Mouse (Mus musculus) heart, embryonic 16.5 days (tissue): Measurements from ENCODE around the gene Stx12. TPM values are rescaled to one million over a fixed set of nuclear protein-coding genes. Genes with fewer than 3 reads are reported as not detected.

ENCODE experiments used
- ATAC-seq: fragments of 200-750 bp; cut with Nextera tagmentation; replicated peaks from 2 replicates; pipeline ENCODE4 v1.8.0; 2017; ENCODE audit warnings: moderate number of reproducible peaks; ENCODE audit not compliant: insufficient read depth, low FRiP score; ENCODE audit errors: extremely low read depth
- H3K27ac ChIP-seq: fragments of 300-500 bp; sonication (generic); 2 replicates; pipeline ENCODE4 v1.5.1; 2014; ENCODE audit warnings: mild to moderate bottlenecking, low read length, control low read depth, moderate library complexity
- H3K27me3 ChIP-seq: fragments of 300-500 bp; sonication (generic); 2 replicates; pipeline ENCODE4 v1.6.1; 2014; ENCODE audit warnings: low read length, mixed read lengths; ENCODE audit not compliant: control insufficient read depth, insufficient read depth
- H3K36me3 ChIP-seq: fragments of 300-500 bp; sonication (generic); 2 replicates; pipeline ENCODE4 v1.6.1; 2014; ENCODE audit not compliant: control insufficient read depth, insufficient read depth
- H3K4me1 ChIP-seq: fragments of 300-500 bp; sonication (generic); 2 replicates; pipeline ENCODE4 v1.6.1; 2014; ENCODE audit warnings: low read length, mixed read lengths; ENCODE audit not compliant: control insufficient read depth, insufficient read depth
- H3K4me2 ChIP-seq: fragments of 300-500 bp; sonication (generic); 2 replicates; pipeline ENCODE4 v1.6.1; 2014; ENCODE audit warnings: low read depth, mild to moderate bottlenecking, control low read depth, low read length
- H3K4me3 ChIP-seq: fragments of 300-500 bp; sonication (generic); 2 replicates; pipeline ENCODE4 v1.5.1; 2014; ENCODE audit warnings: mild to moderate bottlenecking, control low read depth, low read length
- H3K9ac ChIP-seq: fragments of 300-500 bp; sonication (generic); 2 replicates; pipeline ENCODE4 v1.6.1; 2014; ENCODE audit warnings: low read length, control low read depth
- H3K9me3 ChIP-seq: fragments of 300-500 bp; sonication (generic); replicated peaks from 2 replicates; pipeline ENCODE4 v1.6.1; 2016; ENCODE audit warnings: low read length; ENCODE audit not compliant: control insufficient read depth
- WGBS: fragments of 180-500 bp; shearing (Covaris S2); extraction: QIAGEN DNeasy Blood & Tissue Kit; methylation state at CpG from one replicate; pipeline ENCODE4 v1.1.7; 2014; 5-methylcytosine and 5-hydroxymethylcytosine counted together
- polyA plus RNA-seq: library from polyadenylated mRNA; unstranded; fragments of >200 nt; fragmentation: Nextera tagmentation; extraction: Ambion mirVana; gene quantifications from 2 replicates; pipeline ENCODE4 v1.2.1, GENCODE M21; 2015

Gene Stx12
- polyA plus RNA-seq, 1 experiment from 2014 or later = 56.9 TPM

DNA sequence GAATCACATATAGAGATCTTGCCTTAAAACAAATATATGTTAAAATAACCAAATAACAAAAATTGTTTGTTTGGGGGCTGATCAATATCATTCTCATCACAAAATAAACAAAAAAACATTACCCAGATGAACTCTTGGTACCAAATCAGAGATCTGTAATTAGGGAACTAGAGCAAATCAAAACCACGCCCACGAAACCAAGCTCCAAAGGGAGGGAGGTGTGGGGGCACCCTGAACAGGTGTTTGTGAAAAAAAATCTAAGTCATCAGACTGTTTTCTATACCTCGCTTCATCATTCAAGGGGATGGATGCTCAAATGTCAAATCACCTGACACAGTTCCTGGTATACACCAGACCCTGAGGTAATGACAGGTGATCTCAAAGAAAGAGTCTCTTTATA, 42.8 kb downstream of the Stx12 start:
- Histone ChIP-seq H3K27ac (no peak overlapping the region), H3K4me3 (peak overlapping the region; percentile 89), H3K4me2 (peak overlapping the region; percentile 91), H3K9me3 (no peaks in the 10 kb centered on the region), H3K9ac (no peak overlapping the region; the same call in 1 of the 2 replicates), H3K4me1 (peaks cover 10% of the 10 kb centered on the region), H3K36me3 (peaks cover 30% of the 10 kb centered on the region), H3K27me3 (no peaks in the 10 kb centered on the region)
- no peak for ATAC-seq
- WGBS = 86% methylated on average over 3 of the region's 3 CpGs

DNA sequence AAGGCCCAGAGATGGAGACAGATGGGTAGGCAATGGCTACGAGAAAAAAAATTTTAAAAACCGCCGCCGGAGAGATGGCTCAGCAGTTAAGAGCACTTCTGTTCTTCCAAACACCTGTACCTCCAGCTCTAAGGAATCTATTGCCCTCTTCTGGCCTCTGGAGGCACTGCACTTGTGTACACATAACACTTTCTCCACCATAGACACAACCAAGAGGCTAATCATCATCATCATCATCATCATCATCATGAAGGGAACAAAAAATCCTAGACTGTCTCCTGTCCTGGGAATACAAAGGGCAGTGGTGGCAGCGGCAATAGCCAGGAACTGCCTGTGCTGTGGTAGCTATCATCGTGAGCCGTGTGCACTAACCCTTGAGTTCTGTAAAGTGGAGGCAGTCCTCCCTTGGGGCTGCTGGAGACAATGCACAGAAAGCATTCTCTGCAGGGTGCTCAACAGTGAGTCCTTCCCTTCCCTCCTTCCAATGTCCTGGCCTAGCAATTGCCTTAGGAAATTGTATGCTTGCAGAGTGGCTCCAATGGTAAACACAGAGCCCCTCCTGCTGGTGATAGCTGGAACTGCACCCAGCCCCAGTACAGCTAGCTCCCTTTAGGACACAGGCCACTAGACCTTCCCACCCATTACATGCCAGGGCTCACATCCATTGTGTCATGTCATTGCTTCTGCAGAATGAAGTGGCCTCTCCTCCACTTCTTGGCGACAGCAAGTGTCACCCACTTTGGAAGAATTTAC, 60.5 kb downstream of the Stx12 start:
- H3K9me3 ChIP-seq = peaks cover 3% of the 10 kb centered on the region; the same call in 1 of the 2 replicates
- ATAC-seq = peak; percentile 32; the same call in 1 of the 2 replicates
- no peak overlapping the region for H3K4me2 ChIP-seq
- no peaks in the 10 kb centered on the region for H3K27me3 ChIP-seq
- no peak overlapping the region for H3K9ac ChIP-seq
- H3K4me1 ChIP-seq = no peaks in the 10 kb centered on the region
- H3K4me3 ChIP-seq = no peak overlapping the region
- H3K27ac ChIP-seq = no peak overlapping the region
- 73% methylated on average over 8 of the region's 8 CpGs for WGBS
- H3K36me3 ChIP-seq = peaks cover 34% of the 10 kb centered on the region

DNA sequence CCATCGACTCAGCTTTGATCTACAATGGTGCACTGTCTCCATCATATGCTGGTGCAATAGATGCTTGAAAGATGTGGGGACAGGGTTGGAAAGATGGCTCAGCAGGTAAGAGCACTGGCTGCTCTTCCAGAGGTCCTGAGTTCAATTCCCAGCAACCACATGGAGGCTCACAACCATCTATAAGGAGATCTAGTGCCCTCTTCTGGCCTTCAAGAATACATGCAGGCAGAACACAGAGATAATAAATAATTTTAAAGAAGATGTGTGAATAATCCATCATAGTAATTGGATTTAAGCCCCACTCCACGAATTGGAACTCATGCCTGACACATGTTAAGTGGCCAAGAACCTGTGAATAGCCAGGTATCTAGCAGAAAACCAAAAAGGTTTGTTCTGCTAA, 65.9 kb downstream of the Stx12 start:
- no peak overlapping the region for H3K4me2 ChIP-seq
- H3K9me3 ChIP-seq = peaks cover 3% of the 10 kb centered on the region; the same call in 1 of the 2 replicates
- no peaks in the 10 kb centered on the region for H3K4me1 ChIP-seq
- H3K4me3 ChIP-seq = no peak overlapping the region
- ATAC-seq = no peak
- H3K36me3 ChIP-seq = no peaks in the 10 kb centered on the region
- WGBS = 51% methylated on average over 2 of the region's 2 CpGs
- no peak overlapping the region for H3K27ac ChIP-seq
- H3K27me3 ChIP-seq = no peaks in the 10 kb centered on the region
- no peak overlapping the region for H3K9ac ChIP-seq

DNA sequence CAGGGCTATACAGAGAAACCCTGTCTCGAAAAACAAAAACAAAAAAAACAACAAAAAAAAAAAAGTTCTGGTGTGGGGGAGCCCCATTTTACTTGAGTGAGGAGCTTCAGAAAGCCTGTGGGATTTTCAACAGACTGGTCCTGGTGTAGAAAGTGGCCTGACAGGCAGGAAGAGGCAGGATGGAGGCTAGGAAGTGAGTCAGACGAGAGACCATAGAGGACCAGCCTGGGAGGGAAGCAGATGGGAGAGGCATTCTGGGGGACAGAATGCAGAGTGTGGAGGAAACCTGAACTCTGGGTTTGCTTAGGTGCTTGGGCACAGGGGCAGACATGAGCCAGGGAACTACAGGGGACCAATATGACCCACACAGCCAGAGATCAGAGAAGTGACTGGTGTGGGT, 67.5 kb downstream of the Stx12 start:
- Histone ChIP-seq H3K36me3 (no peaks in the 10 kb centered on the region), H3K4me2 (no peak overlapping the region), H3K9me3 (peaks cover 5% of the 10 kb centered on the region; the same call in 1 of the 2 replicates), H3K4me3 (no peak overlapping the region), H3K4me1 (no peaks in the 10 kb centered on the region), H3K27ac (no peak overlapping the region), H3K27me3 (no peaks in the 10 kb centered on the region), H3K9ac (no peak overlapping the region)
- ATAC-seq = no peak
- 49% methylated on average over 2 of the region's 2 CpGs for WGBS

DNA sequence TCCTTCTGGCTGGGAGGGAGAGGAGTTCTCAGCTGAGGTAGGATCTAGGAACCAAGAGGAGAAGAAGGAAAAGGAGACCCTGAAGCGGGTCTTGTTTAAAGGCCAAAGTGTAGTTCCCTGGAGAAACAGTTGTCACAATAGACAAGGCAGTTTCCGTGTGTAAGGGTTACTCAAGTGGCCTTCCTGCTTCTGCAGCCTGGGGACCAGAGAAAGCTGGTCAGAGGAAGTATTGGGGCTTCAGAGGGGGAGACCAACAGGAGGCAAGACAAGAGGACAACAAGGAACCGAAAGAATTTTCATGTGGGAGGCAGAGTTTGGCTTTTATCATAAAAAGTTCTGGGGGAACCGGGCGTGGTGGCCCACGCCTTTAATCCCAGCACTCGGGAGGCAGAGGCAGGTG, 67.9 kb downstream of the Stx12 start:
- Histone ChIP-seq H3K4me3 (no peak overlapping the region), H3K27ac (no peak overlapping the region; the same call in 1 of the 2 replicates), H3K4me1 (no peaks in the 10 kb centered on the region), H3K4me2 (no peak overlapping the region), H3K36me3 (no peaks in the 10 kb centered on the region), H3K9ac (no peak overlapping the region), H3K27me3 (no peaks in the 10 kb centered on the region), H3K9me3 (peaks cover 5% of the 10 kb centered on the region; the same call in 1 of the 2 replicates)
- no peak for ATAC-seq
- 69% methylated on average over 7 of the region's 7 CpGs for WGBS

DNA sequence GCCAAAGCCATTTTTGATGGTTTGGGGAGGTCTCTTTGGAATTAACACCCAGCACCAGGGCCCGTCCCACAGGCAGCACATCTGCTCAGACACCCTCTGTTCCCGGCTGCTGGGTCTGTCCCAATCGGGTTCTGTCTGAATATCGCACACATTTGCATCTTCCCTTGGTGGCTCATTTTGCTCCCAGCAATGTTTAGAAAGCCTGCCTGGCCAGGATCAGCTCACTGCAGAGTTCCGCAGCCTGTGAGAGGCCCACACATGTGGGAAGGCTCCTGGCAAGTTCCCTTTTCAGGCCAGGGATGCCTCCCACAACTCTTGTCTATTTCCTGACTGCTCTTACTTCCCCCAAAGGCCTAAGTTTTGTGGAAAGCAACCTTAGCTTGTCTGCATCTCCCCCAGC, 74.7 kb downstream of the Stx12 start:
- peaks cover 10% of the 10 kb centered on the region for H3K4me1 ChIP-seq
- H3K4me3 ChIP-seq = no peak overlapping the region
- ATAC-seq = no peak
- H3K9me3 ChIP-seq = peaks cover 6% of the 10 kb centered on the region; the same call in 1 of the 2 replicates
- peak overlapping the region; percentile 11; the same call in 1 of the 2 replicates for H3K27ac ChIP-seq
- H3K4me2 ChIP-seq = no peak overlapping the region
- no peak overlapping the region for H3K9ac ChIP-seq
- H3K36me3 ChIP-seq = no peaks in the 10 kb centered on the region
- 71% methylated on average over 5 of the region's 5 CpGs for WGBS
- H3K27me3 ChIP-seq = no peaks in the 10 kb centered on the region

DNA sequence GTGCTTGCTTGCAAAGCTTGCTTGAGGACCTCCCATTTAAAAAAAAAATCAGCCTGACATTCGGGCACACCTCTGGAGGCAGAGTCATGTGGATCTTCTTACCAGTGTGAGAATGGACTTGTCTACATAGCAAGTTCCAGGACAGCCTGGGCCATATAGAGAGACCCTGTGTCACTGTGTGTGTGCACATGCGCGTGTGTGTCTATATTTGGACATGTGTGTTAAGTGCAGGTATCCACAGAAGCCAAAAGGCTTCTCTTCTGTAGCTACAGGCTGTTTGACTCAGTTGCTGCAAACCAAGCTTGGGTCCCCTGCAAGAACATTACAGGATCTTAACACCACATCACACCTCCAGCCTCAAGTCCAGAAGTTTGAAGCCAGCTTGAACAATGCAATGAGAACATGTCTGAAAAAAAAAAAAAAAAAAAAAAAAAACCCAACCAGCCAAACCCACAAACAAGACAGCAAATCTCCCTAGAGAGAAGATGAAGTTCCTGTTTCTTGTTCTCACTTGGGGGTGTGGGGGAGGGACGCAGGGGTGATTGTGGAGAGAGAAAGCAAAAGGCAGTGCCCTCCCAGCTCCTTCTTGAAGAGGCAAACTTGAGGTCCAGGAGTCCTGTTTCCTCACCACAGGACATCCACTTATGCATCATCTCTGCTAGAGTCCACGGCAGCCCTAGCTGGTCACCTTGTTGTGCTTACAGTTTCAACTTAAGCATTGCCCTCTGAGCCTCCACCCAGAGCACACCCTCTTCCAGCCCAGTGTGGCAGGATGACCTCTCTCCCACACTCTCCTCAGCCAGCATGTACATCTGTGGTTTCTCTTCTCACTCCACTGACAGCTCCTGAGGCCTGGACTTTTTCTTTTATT, 76.3 kb downstream of the Stx12 start:
- H3K36me3 ChIP-seq = no peaks in the 10 kb centered on the region
- no peak overlapping the region for H3K4me3 ChIP-seq
- H3K27me3 ChIP-seq = no peaks in the 10 kb centered on the region
- peak; percentile 75 for ATAC-seq
- 0 out of 2 replicates have a peak overlapping the region, but pooled peaks have one; percentile 24 for H3K27ac ChIP-seq
- H3K9me3 ChIP-seq = peaks cover 6% of the 10 kb centered on the region; the same call in 1 of the 2 replicates
- H3K4me1 ChIP-seq = peaks cover 10% of the 10 kb centered on the region
- H3K9ac ChIP-seq = no peak overlapping the region; the same call in 1 of the 2 replicates
- WGBS = 39% methylated on average over 5 of the region's 5 CpGs
- peak overlapping the region; percentile 21; the same call in 1 of the 2 replicates for H3K4me2 ChIP-seq

DNA sequence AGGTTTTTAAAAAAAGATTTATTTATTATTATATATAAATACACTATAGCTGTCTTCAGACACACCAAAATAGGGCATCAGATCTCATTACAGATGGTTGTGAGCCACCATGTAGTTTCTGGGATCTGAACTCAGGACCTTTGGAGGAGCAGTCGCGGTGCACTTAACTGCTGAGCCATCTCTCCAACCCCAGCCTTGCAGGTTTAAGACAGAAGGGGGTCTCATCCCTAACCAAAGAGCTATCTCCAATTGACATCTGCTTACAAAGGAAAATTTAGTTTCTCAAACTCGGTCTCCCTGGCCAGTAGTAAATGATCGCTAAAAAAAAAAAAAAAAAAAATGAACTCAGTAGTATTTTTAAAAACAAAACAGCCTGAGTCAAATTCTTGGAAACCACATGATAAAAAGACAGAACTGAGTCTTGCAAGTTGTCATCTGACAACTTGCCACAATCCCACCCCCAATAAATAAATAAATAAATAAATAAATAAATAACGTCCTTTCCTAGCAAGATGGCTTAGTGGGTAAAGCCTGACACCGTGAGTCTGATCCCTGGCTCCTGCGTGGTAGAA, 77.6 kb downstream of the Stx12 start:
- Histone ChIP-seq H3K9me3 (peaks cover 4% of the 10 kb centered on the region; the same call in 1 of the 2 replicates), H3K4me1 (peaks cover 10% of the 10 kb centered on the region), H3K4me2 (no peak overlapping the region), H3K4me3 (no peak overlapping the region), H3K27ac (no peak overlapping the region), H3K9ac (no peak overlapping the region), H3K27me3 (no peaks in the 10 kb centered on the region), H3K36me3 (no peaks in the 10 kb centered on the region)
- WGBS = 90% methylated on average over 7 of the region's 7 CpGs
- ATAC-seq = no peak
